Mouse (Mus musculus) myocyte (in vitro differentiated cells): Measurements from ENCODE around the gene 4930442H23Rik.
"Not testable (repeated sequence)": the region's sequence is repeated elsewhere in the genome, so short reads cannot be mapped to it uniquely, and the experiment has no call there.

Experiments
- E2F4 ChIP-seq: IDR thresholded peaks from one replicate; pipeline ENCODE4 v1.6.1; 2011; ENCODE audit warnings: mild to moderate bottlenecking, control low read depth, moderate library complexity; ENCODE audit not compliant: insufficient read depth
- MAX ChIP-seq: IDR thresholded peaks from one replicate; pipeline ENCODE4 v1.6.1; 2011; ENCODE audit warnings: low read depth, mild to moderate bottlenecking, control low read depth
- MYOD1 ChIP-seq, 3 experiments: IDR thresholded peaks; one replicate each; pipeline ENCODE4 v1.6.1; 2011; ENCODE audit warnings: control low read depth in 2 of 3, low read depth in 2 of 3, mild to moderate bottlenecking in 2 of 3, moderate library complexity in 1 of 3; ENCODE audit not compliant: insufficient read length in 2 of 3, control insufficient read depth in 1 of 3
- POLR2A ChIP-seq: IDR thresholded peaks from one replicate; pipeline ENCODE4 v1.6.1; 2011; ENCODE audit warnings: low read depth, mild to moderate bottlenecking, control low read depth, moderate library complexity; ENCODE audit not compliant: insufficient read length
- SRF ChIP-seq: IDR thresholded peaks from one replicate; pipeline ENCODE4 v1.6.1; 2011; ENCODE audit warnings: low read depth; ENCODE audit not compliant: control insufficient read depth, insufficient read length
- TCF12 ChIP-seq: IDR thresholded peaks from one replicate; pipeline ENCODE4 v1.6.1; 2011; ENCODE audit warnings: mild to moderate bottlenecking, control low read depth; ENCODE audit not compliant: poor library complexity, insufficient read depth, severe bottlenecking
- USF1 ChIP-seq: IDR thresholded peaks from one replicate; pipeline ENCODE4 v1.6.1; 2011; ENCODE audit warnings: low read depth, mild to moderate bottlenecking, control low read depth, moderate library complexity

DNA sequence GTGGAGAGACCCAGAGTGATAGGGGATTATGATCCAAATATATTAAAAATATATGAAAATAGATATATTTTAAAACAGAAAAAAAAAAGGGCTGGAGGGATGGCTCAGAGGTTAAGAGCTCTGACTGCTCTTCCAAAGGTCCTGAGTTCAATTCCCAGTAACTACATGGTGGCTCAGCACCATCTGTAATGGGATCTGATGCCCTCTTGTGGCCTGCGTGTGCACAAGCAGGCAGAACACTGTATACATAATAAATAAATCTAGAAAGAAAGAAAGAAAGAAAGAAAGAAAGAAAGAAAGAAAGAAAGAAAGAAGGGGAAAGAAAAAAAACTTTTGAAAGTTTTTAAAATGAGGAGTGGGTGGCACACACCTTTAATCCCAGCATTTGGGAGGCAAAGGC lies 33.6 kb upstream of the 4930442H23Rik start:
- not testable (repeated sequence) for TF ChIP-seq POLR2A; USF1; TCF12; MAX; SRF; E2F4; MYOD1 (IDR thresholded peaks at IDR 0.05; ENCODE audit: control insufficient read depth in 1 of 3, insufficient read length in 2 of 3, low read depth in 2 of 3)
